Mouse (Mus musculus): ENCODE results near the gene Slamf6. TPM values are rescaled to one million over a fixed set of nuclear protein-coding genes. Genes with fewer than 3 reads are reported as not detected.
"Not testable (repeated sequence)": the region's sequence is repeated elsewhere in the genome, so short reads cannot be mapped to it uniquely, and the experiment has no call there.

Gene Slamf6
- polyA plus RNA-seq, 1 experiment, result not detected

GRCm38 (mm10) chr1:171970854-171971586 is 53.7 kb downstream of the Slamf6 start:
- Histone ChIP-seq H3K4me1 (ENCODE audit: control insufficient read depth, insufficient read depth, low read length) (no peaks in the 10 kb centered on the region), H3K27ac (ENCODE audit: insufficient read depth, low read depth, low read length) (no peak overlapping the region), H3K4me3 (ENCODE audit: insufficient read depth, low read depth, low read length) (no peak overlapping the region)
- no peak for TF ChIP-seq POLR2A (IDR thresholded peaks at IDR 0.05; ENCODE audit: insufficient read depth, low read depth, low read length)
- TF ChIP-seq CTCF (IDR thresholded peaks at IDR 0.05; ENCODE audit: insufficient read depth, low read depth, low read length), result no peak
- WGBS, result 59% methylated on average over 10 of the region's 10 CpGs

GRCm38 (mm10) chr1:171974361-171974760 is 57.0 kb downstream of the Slamf6 start:
- H3K27ac ChIP-seq (ENCODE audit: insufficient read depth, low read depth, low read length); H3K4me3 ChIP-seq (ENCODE audit: insufficient read depth, low read depth, low read length): not testable (repeated sequence)
- WGBS, result 100% methylated on average over 2 of the region's 2 CpGs

GRCm38 (mm10) chr1:171975377-171975776 is 58.1 kb downstream of the Slamf6 start:
- no peak overlapping the region for H3K4me3 ChIP-seq (ENCODE audit: insufficient read depth, low read depth, low read length)
- WGBS, result 87% methylated on average over 9 of the region's 9 CpGs
- TF ChIP-seq POLR2A (IDR thresholded peaks at IDR 0.05; ENCODE audit: insufficient read depth, low read depth, low read length) (no peak), CTCF (IDR thresholded peaks at IDR 0.05; ENCODE audit: insufficient read depth, low read depth, low read length) (no peak)
- no peak overlapping the region for H3K27ac ChIP-seq (ENCODE audit: insufficient read depth, low read depth, low read length)
- 0 out of 2 replicates have a peak, but pooled peaks cover 2% of the 10 kb centered on the region for H3K4me1 ChIP-seq (ENCODE audit: control insufficient read depth, insufficient read depth, low read length)

More at GRCm38 (mm10) chr1:171974361-171974760, 57.0 kb downstream of the Slamf6 start:
- H3K4me1 ChIP-seq (ENCODE audit: control insufficient read depth, insufficient read depth, low read length), result not testable (repeated sequence)

- TF ChIP-seq POLR2A (IDR thresholded peaks at IDR 0.05; ENCODE audit: insufficient read depth, low read depth, low read length) (no peak), CTCF (IDR thresholded peaks at IDR 0.05; ENCODE audit: insufficient read depth, low read depth, low read length) (no peak)
- WGBS, result 49% methylated on average over 4 of the region's 4 CpGs
- Histone ChIP-seq H3K4me3 (ENCODE audit: insufficient read depth, low read depth, low read length) (no peak overlapping the region), H3K27ac (ENCODE audit: insufficient read depth, low read depth, low read length) (no peak overlapping the region), H3K4me1 (ENCODE audit: control insufficient read depth, insufficient read depth, low read length) (0 out of 2 replicates have a peak, but pooled peaks cover 2% of the 10 kb centered on the region)
Observed at GRCm38 (mm10) chr1:171975831-171976230, 58.5 kb downstream of the Slamf6 start.

- no peak overlapping the region for H3K4me3 ChIP-seq (ENCODE audit: insufficient read depth, low read depth, low read length)
- no peak overlapping the region for H3K27ac ChIP-seq (ENCODE audit: insufficient read depth, low read depth, low read length)
- TF ChIP-seq CTCF (IDR thresholded peaks at IDR 0.05; ENCODE audit: insufficient read depth, low read depth, low read length) (no peak), POLR2A (IDR thresholded peaks at IDR 0.05; ENCODE audit: insufficient read depth, low read depth, low read length) (no peak)
- H3K4me1 ChIP-seq (ENCODE audit: control insufficient read depth, insufficient read depth, low read length), result 0 out of 2 replicates have a peak, but pooled peaks cover 2% of the 10 kb centered on the region
- WGBS, result 92% methylated on average over 14 of the region's 14 CpGs
Observed at GRCm38 (mm10) chr1:171976826-171977539, 59.7 kb downstream of the Slamf6 start.

GRCm38 (mm10) chr1:171977891-171978290 is 60.6 kb downstream of the Slamf6 start:
- TF ChIP-seq POLR2A (IDR thresholded peaks at IDR 0.05; ENCODE audit: insufficient read depth, low read depth, low read length) (no peak), CTCF (IDR thresholded peaks at IDR 0.05; ENCODE audit: insufficient read depth, low read depth, low read length) (no peak)
- Histone ChIP-seq H3K4me1 (ENCODE audit: control insufficient read depth, insufficient read depth, low read length) (0 out of 2 replicates have a peak, but pooled peaks cover 2% of the 10 kb centered on the region), H3K4me3 (ENCODE audit: insufficient read depth, low read depth, low read length) (no peak overlapping the region), H3K27ac (ENCODE audit: insufficient read depth, low read depth, low read length) (no peak overlapping the region)
- WGBS, result 93% methylated on average over 2 of the region's 2 CpGs

- Histone ChIP-seq H3K4me1 (ENCODE audit: control insufficient read depth, insufficient read depth, low read length) (0 out of 2 replicates have a peak, but pooled peaks cover 2% of the 10 kb centered on the region), H3K4me3 (ENCODE audit: insufficient read depth, low read depth, low read length) (no peak overlapping the region), H3K27ac (ENCODE audit: insufficient read depth, low read depth, low read length) (no peak overlapping the region)
- 39% methylated on average over 13 of the region's 13 CpGs for WGBS
- TF ChIP-seq CTCF (IDR thresholded peaks at IDR 0.05; ENCODE audit: insufficient read depth, low read depth, low read length) (no peak), POLR2A (IDR thresholded peaks at IDR 0.05; ENCODE audit: insufficient read depth, low read depth, low read length) (no peak)
Observed at GRCm38 (mm10) chr1:171979969-171980730, 62.8 kb downstream of the Slamf6 start.

GRCm38 (mm10) chr1:171982170-171982569 is 64.9 kb downstream of the Slamf6 start:
- no peak overlapping the region for H3K4me3 ChIP-seq (ENCODE audit: insufficient read depth, low read depth, low read length)
- WGBS, result 75% methylated on average over 5 of the region's 5 CpGs
- TF ChIP-seq CTCF (IDR thresholded peaks at IDR 0.05; ENCODE audit: insufficient read depth, low read depth, low read length) (no peak), POLR2A (IDR thresholded peaks at IDR 0.05; ENCODE audit: insufficient read depth, low read depth, low read length) (no peak)
- H3K27ac ChIP-seq (ENCODE audit: insufficient read depth, low read depth, low read length), result no peak overlapping the region
- H3K4me1 ChIP-seq (ENCODE audit: control insufficient read depth, insufficient read depth, low read length), result 0 out of 2 replicates have a peak, but pooled peaks cover 2% of the 10 kb centered on the region
